26 mouse cellular contexts compared by ENCODE assay signal in the genomic region with DNA sequence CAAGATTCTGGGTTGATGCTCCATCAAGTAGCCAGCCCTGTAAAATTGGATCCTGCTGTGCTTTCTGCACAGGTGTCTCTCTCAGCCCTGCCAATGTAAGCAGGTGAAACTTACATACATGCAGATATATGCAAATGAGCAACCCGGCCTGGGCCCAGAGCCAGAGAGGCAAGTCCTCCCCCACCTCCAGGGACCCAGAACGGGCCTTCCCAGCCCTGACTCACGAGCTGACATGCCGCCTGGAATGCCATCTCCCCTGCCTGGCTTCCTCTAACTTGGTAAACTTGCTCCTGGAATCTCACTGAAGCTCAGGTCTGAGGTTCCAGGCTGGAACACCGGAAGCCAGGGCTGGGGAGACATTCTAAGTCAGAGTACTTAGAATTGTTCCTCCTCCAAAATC. TPM values are rescaled to one million over a fixed set of nuclear protein-coding genes. Genes with fewer than 3 reads are reported as not detected.
DNase-seq lines count a peak whose midpoint lies in the region; ATAC-seq lines count a peak whose summit lies in the region.
"Had no signal": no experiment of that assay in that cellular context is flagged by ENCODE, and none has a peak within 500 bp of the region (broad histone marks: within the 10 kb centered on the region; RNA-seq: fewer than 3 reads in every experiment).

No protein-coding gene starts in this region.

- H3K4me1 ChIP-seq in forebrain, embryonic 11.5 days (replicated peaks; ENCODE audit: control insufficient read depth, insufficient read depth, low read length), result no peaks in the 10 kb centered on the region
- H3K4me1 ChIP-seq in forebrain, embryonic 15.5 days, result peaks cover 10% of the 10 kb centered on the region

- no peak overlapping the region for H3K27ac ChIP-seq in forebrain, embryonic 11.5 days (ENCODE audit: low read depth, low read length)
- H3K27ac ChIP-seq in forebrain, embryonic 15.5 days (replicated peaks), result no peak overlapping the region
- H3K27ac ChIP-seq: forebrain, embryonic 10.5 days; heart, embryonic 10.5 days; hindbrain, embryonic 13.5 days; hindbrain, postnatal 0 days had no signal

- 41% methylated on average over 5 of the region's 5 CpGs for WGBS in forebrain, embryonic 11.5 days
- WGBS in forebrain, embryonic 15.5 days, result 33% methylated on average over 5 of the region's 5 CpGs

- H3K36me3 ChIP-seq in forebrain, embryonic 11.5 days (ENCODE audit: control insufficient read depth, insufficient read depth, low read length), result no peaks in the 10 kb centered on the region
- no peaks in the 10 kb centered on the region for H3K36me3 ChIP-seq in forebrain, embryonic 15.5 days
- H3K36me3 ChIP-seq: forebrain, embryonic 10.5 days; G1E; heart, embryonic 10.5 days; hindbrain, embryonic 13.5 days had no signal

- no peaks in the 10 kb centered on the region for H3K9me3 ChIP-seq in forebrain, embryonic 11.5 days (ENCODE audit: control insufficient read depth, low read length)
- no peaks in the 10 kb centered on the region for H3K9me3 ChIP-seq in forebrain, embryonic 15.5 days
- H3K9me3 ChIP-seq: forebrain, embryonic 10.5 days; G1E; heart, embryonic 10.5 days; hindbrain, embryonic 13.5 days had no signal

- peak; percentile 45 for DNase-seq in forebrain, embryonic 11.5 days (ENCODE audit: low spot score)
- DNase-seq in 3134 (ENCODE audit: extremely low read depth, insufficient read length, low spot score), result peak; percentile 77
- DNase-seq in Muller cell, postnatal 12 days (ENCODE audit: inconsistent ontology term), result peak; percentile 46
- DNase-seq in adipocyte (ENCODE audit: low spot score), result peak; percentile 17
- DNase-seq in layer of hippocampus, postnatal 10 days (ENCODE audit: low spot score in 2 of 2), result no peak
- DNase-seq: adrenal gland, postnatal 10 days; cerebellum, adult 18-20 months; cerebellum, adult 9-11 months; cerebellum, postnatal 36 days; gastrocnemius, postnatal 10 days; heart, adult 18-20 months; heart, postnatal 10 days had no signal

- no peak overlapping the region for H3K4me3 ChIP-seq in forebrain, embryonic 11.5 days (ENCODE audit: low read depth, low read length)
- H3K4me3 ChIP-seq in forebrain, embryonic 15.5 days, result no peak overlapping the region
- H3K4me3 ChIP-seq: erythroblast, embryonic 14.5 days; forebrain, embryonic 10.5 days; heart, embryonic 10.5 days; hindbrain, embryonic 13.5 days had no signal

- ATAC-seq in forebrain, embryonic 11.5 days (replicated peaks; ENCODE audit: low FRiP score), result no peak
- ATAC-seq in forebrain, embryonic 15.5 days (replicated peaks), result no peak
- no peak for ATAC-seq in erythroblast, adult 5-6 weeks (replicated peaks; ENCODE audit: low FRiP score, poor library complexity, severe bottlenecking)
- ATAC-seq: forebrain, embryonic 16.5 days; hindbrain, postnatal 0 days had no signal

- H3K27me3 ChIP-seq in forebrain, embryonic 11.5 days (ENCODE audit: control insufficient read depth, insufficient read depth, low read length), result peaks cover 41% of the 10 kb centered on the region
- peaks cover 40% of the 10 kb centered on the region for H3K27me3 ChIP-seq in forebrain, embryonic 15.5 days

- no peak overlapping the region for H3K4me2 ChIP-seq in forebrain, embryonic 11.5 days (ENCODE audit: low read depth, low read length, severe bottlenecking)
- H3K4me2 ChIP-seq in forebrain, embryonic 15.5 days (replicated peaks), result no peak overlapping the region
- H3K4me2 ChIP-seq: hindbrain, embryonic 13.5 days had no signal

- H3K9ac ChIP-seq in forebrain, embryonic 11.5 days (ENCODE audit: low read length), result no peak overlapping the region
- no peak overlapping the region for H3K9ac ChIP-seq in forebrain, embryonic 15.5 days (replicated peaks)
- H3K9ac ChIP-seq: hindbrain, embryonic 13.5 days had no signal

RNA-seq across cellular contexts. Expression of a gene that starts 7.1 kb away (rescaled TPM):
- 0.23 and 0.29 TPM in 2 replicates for polyA plus RNA-seq in forebrain, embryonic 11.5 days (2014; fragmentation: Nextera tagmentation; extraction: Ambion mirVana)
- not detected in 2 replicates for polyA plus RNA-seq in forebrain, embryonic 15.5 days (2015; fragmentation: Nextera tagmentation; extraction: Ambion mirVana)
- not detected in 2 replicates for total RNA-seq in erythroblast, adult 5-6 weeks (2015; ENCODE audit: low replicate concordance)
- total RNA-seq in erythroblast, adult 5-6 weeks (2017; ENCODE audit: low replicate concordance), result 0.70 TPM in 1 of 2 replicates, not detected in the other
- total RNA-seq in layer of hippocampus, postnatal 10 days (2021), result under 1 TPM in 1 of 2 experiments, not detected in 1; 0.23 TPM
- total RNA-seq: gastrocnemius, postnatal 4 days; hematopoietic stem cell, adult 5-6 weeks had no signal
- polyA plus RNA-seq: erythroblast, embryonic 14.5 days; forebrain, embryonic 16.5 days; frontal cortex, adult 2 months; G1E; heart, embryonic 14.5 days; hindbrain, embryonic 13.5 days; intestine, embryonic 14.5 days had no signal

RNA-seq across cellular contexts. Expression of a gene that starts 33.2 kb away (rescaled TPM):
- polyA plus RNA-seq in forebrain, embryonic 11.5 days (2014; fragmentation: Nextera tagmentation; extraction: Ambion mirVana), result 1.4 TPM in 2 replicates
- not detected in 2 replicates for polyA plus RNA-seq in forebrain, embryonic 15.5 days (2015; fragmentation: Nextera tagmentation; extraction: Ambion mirVana)
- not detected in 2 replicates for total RNA-seq in erythroblast, adult 5-6 weeks (2015; ENCODE audit: low replicate concordance)
- total RNA-seq in erythroblast, adult 5-6 weeks (2017; ENCODE audit: low replicate concordance), result not detected in 2 replicates
- not detected for total RNA-seq in layer of hippocampus, postnatal 10 days (2021)
- total RNA-seq: heart, adult 18-20 months; heart, postnatal 10 days; hematopoietic stem cell, adult 5-6 weeks had no signal
- polyA plus RNA-seq: erythroblast, embryonic 14.5 days; frontal cortex, adult 2 months; G1E; heart, embryonic 14.5 days had no signal

Comparison
In these comparisons a context has a peak if more than half of its experiments do, and no peak if none do; other contexts are left out.
1. DNase-seq: peak in forebrain, embryonic 11.5 days (single experiment), 3134 (single experiment), Muller cell, postnatal 12 days (single experiment) and adipocyte (single experiment); none in layer of hippocampus, postnatal 10 days (0 of 2).